Mouse (Mus musculus) forebrain, embryonic 12.5 days (tissue): ENCODE data around the gene Crocc. TPM values are rescaled to one million over a fixed set of nuclear protein-coding genes. Genes with fewer than 3 reads are reported as not detected.

Source experiments
- ATAC-seq: fragments of 200-750 bp; cut with Nextera tagmentation; 2 replicates; pipeline ENCODE4 v1.8.0; 2017; ENCODE audit warnings: moderate TSS enrichment; ENCODE audit not compliant: low FRiP score
- H3K27ac ChIP-seq: fragments of 300-500 bp; sonication (generic); 2 replicates; pipeline ENCODE4 v1.5.1; 2016; ENCODE audit warnings: mild to moderate bottlenecking
- H3K27me3 ChIP-seq: fragments of 300-500 bp; sonication (generic); 2 replicates; pipeline ENCODE4 v1.6.1; 2016; ENCODE audit warnings: mild to moderate bottlenecking
- H3K36me3 ChIP-seq: fragments of 300-500 bp; sonication (generic); replicated peaks from 2 replicates; pipeline ENCODE4 v1.6.1; 2016; ENCODE audit warnings: mild to moderate bottlenecking
- H3K4me1 ChIP-seq: fragments of 300-500 bp; sonication (generic); 2 replicates; pipeline ENCODE4 v1.6.1; 2016
- H3K4me2 ChIP-seq: fragments of 300-500 bp; sonication (generic); 2 replicates; pipeline ENCODE4 v1.6.1; 2016; ENCODE audit warnings: mild to moderate bottlenecking, moderate library complexity
- H3K4me3 ChIP-seq: fragments of 300-500 bp; sonication (generic); replicated peaks from 2 replicates; pipeline ENCODE4 v1.5.1; 2016; ENCODE audit warnings: mild to moderate bottlenecking
- H3K9ac ChIP-seq: fragments of 300-500 bp; sonication (generic); 2 replicates; pipeline ENCODE4 v1.6.1; 2016; ENCODE audit warnings: mild to moderate bottlenecking
- H3K9me3 ChIP-seq: fragments of 300-500 bp; sonication (generic); 2 replicates; pipeline ENCODE4 v1.6.1; 2016
- WGBS: fragments of 180-500 bp; shearing (Covaris S2); methylation state at CpG from one replicate; pipeline ENCODE4 v1.1.7; 2016; 5-methylcytosine and 5-hydroxymethylcytosine counted together
- polyA plus RNA-seq: library from polyadenylated mRNA; unstranded; fragments of >200 nt; fragmentation: Nextera tagmentation; extraction: Ambion mirVana; gene quantifications from 2 replicates; pipeline ENCODE4 v1.2.1, GENCODE M21; 2016

The Crocc gene
- polyA plus RNA-seq, 1 experiment from 2014 or later, result 17.4 TPM

DNA sequence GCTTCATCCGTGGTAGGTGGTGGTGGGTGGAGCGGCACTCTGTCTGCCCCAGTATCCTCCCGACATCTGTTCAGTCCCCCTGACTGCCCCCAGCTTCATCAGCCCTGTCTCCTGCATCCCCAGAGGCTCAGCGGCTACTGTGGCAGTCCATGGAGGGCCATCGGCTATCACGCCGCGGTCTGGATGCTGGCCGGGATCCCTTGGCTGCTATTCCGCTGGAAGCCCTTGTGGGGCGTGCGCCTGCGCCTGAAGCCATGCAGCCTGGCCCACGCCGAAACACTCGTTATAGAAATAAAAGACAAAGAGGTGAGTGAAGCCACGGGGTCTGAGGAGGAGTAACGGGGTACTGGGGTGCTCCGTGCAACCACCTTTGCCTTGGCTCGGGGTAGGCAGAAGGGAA is 68.1 kb downstream of the Crocc start:
- no peaks in the 10 kb centered on the region for H3K9me3 ChIP-seq
- no peak overlapping the region for H3K27ac ChIP-seq
- peaks cover 25% of the 10 kb centered on the region for H3K4me1 ChIP-seq
- H3K4me3 ChIP-seq, result no peak overlapping the region
- H3K9ac ChIP-seq, result no peak overlapping the region
- H3K4me2 ChIP-seq, result no peak overlapping the region
- peaks cover 53% of the 10 kb centered on the region for H3K36me3 ChIP-seq
- 87% methylated on average over 20 of the region's 20 CpGs for WGBS
- H3K27me3 ChIP-seq, result no peaks in the 10 kb centered on the region
- ATAC-seq, result no peak

GRCm38 (mm10) chr4:140989447-140989846 is 70.9 kb downstream of the Crocc start:
- Histone ChIP-seq H3K9ac (0 out of 2 replicates have a peak overlapping the region, but pooled peaks have one; percentile 7), H3K4me1 (peaks cover 33% of the 10 kb centered on the region), H3K27ac (no peak overlapping the region), H3K36me3 (peaks cover 25% of the 10 kb centered on the region), H3K4me3 (no peak overlapping the region), H3K27me3 (0 out of 2 replicates have a peak, but pooled peaks cover 3% of the 10 kb centered on the region), H3K9me3 (no peaks in the 10 kb centered on the region), H3K4me2 (no peak overlapping the region)
- WGBS, result 93% methylated on average over 14 of the region's 14 CpGs
- no peak for ATAC-seq

GRCm38 (mm10) chr4:140988706-140989290 is 71.6 kb downstream of the Crocc start:
- no peak overlapping the region for H3K4me3 ChIP-seq
- H3K4me1 ChIP-seq, result peaks cover 33% of the 10 kb centered on the region
- 0 out of 2 replicates have a peak, but pooled peaks cover 3% of the 10 kb centered on the region for H3K27me3 ChIP-seq
- H3K27ac ChIP-seq, result 0 out of 2 replicates have a peak overlapping the region, but pooled peaks have one; percentile 10
- no peak overlapping the region for H3K4me2 ChIP-seq
- no peak for ATAC-seq
- H3K9ac ChIP-seq, result 0 out of 2 replicates have a peak overlapping the region, but pooled peaks have one; percentile 7
- WGBS, result 68% methylated on average over 7 of the region's 7 CpGs
- H3K9me3 ChIP-seq, result no peaks in the 10 kb centered on the region
- H3K36me3 ChIP-seq, result peaks cover 19% of the 10 kb centered on the region

GRCm38 (mm10) chr4:140987476-140987875 is 72.9 kb downstream of the Crocc start:
- no peak for ATAC-seq
- Histone ChIP-seq H3K27ac (no peak overlapping the region), H3K4me2 (peak overlapping the region; percentile 84), H3K9me3 (no peaks in the 10 kb centered on the region), H3K4me3 (peak overlapping the region; percentile 92), H3K4me1 (peaks cover 43% of the 10 kb centered on the region), H3K36me3 (peaks cover 7% of the 10 kb centered on the region), H3K27me3 (0 out of 2 replicates have a peak, but pooled peaks cover 3% of the 10 kb centered on the region), H3K9ac (peak overlapping the region; percentile 96)
- WGBS, result 40% methylated on average over 7 of the region's 7 CpGs

GRCm38 (mm10) chr4:140986711-140987395 is 73.5 kb downstream of the Crocc start, which contains the start of gene Atp13a2:
Gene Atp13a2 (plus strand): TSS chr4:140986873.
- Histone ChIP-seq H3K27me3 (0 out of 2 replicates have a peak, but pooled peaks cover 3% of the 10 kb centered on the region), H3K4me1 (peaks cover 43% of the 10 kb centered on the region), H3K9me3 (no peaks in the 10 kb centered on the region), H3K4me2 (peak within 1 kb of the TSS; percentile 84), H3K36me3 (peaks cover 1% of the 10 kb centered on the region; the same call in 1 of the 2 replicates), H3K9ac (peak within 1 kb of the TSS; percentile 96), H3K27ac (peak within 1 kb of the TSS; percentile 65), H3K4me3 (peak within 1 kb of the TSS; percentile 92)
- peak; percentile 94 for ATAC-seq
- WGBS, result under 1% methylated on average over 58 of the region's 58 CpGs

- Histone ChIP-seq H3K4me1 (peaks cover 43% of the 10 kb centered on the region), H3K9me3 (0 out of 2 replicates have a peak, but pooled peaks cover 3% of the 10 kb centered on the region), H3K27ac (peak overlapping the region; percentile 65), H3K9ac (peak overlapping the region; percentile 96), H3K27me3 (0 out of 2 replicates have a peak, but pooled peaks cover 3% of the 10 kb centered on the region), H3K36me3 (no peaks in the 10 kb centered on the region), H3K4me2 (peak overlapping the region; percentile 84), H3K4me3 (peak overlapping the region; percentile 92)
- WGBS, result 29% methylated on average over 15 of the region's 15 CpGs
- peak; percentile 34 for ATAC-seq
These were observed 74.2 kb downstream of the Crocc start for GRCm38 (mm10) chr4:140986024-140986710.

DNA sequence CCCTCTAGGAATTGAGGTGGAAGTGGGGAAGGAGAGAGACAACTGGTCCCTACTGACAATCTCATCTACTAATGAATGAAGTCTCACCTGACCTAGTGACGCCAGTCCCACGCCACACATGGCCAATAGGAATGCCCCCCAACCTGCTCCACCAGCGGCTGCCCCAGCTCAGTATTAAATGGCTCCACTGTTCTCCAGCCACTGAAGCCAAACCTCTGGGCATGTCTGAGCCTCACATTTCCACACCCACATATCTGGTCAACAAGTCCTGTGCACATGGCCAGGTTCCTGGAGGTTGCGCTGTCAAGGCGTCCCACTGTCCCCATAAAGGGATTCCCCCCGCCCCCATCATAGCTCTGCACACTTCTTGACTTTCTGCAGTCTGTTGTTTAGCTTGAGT is 75.8 kb downstream of the Crocc start:
- Histone ChIP-seq H3K36me3 (peaks cover 13% of the 10 kb centered on the region), H3K4me1 (peaks cover 41% of the 10 kb centered on the region), H3K4me2 (no peak overlapping the region), H3K4me3 (no peak overlapping the region), H3K27ac (no peak overlapping the region), H3K27me3 (0 out of 2 replicates have a peak, but pooled peaks cover 3% of the 10 kb centered on the region), H3K9me3 (0 out of 2 replicates have a peak, but pooled peaks cover 3% of the 10 kb centered on the region), H3K9ac (no peak overlapping the region)
- no peak for ATAC-seq
- 85% methylated on average over 6 of the region's 6 CpGs for WGBS

DNA sequence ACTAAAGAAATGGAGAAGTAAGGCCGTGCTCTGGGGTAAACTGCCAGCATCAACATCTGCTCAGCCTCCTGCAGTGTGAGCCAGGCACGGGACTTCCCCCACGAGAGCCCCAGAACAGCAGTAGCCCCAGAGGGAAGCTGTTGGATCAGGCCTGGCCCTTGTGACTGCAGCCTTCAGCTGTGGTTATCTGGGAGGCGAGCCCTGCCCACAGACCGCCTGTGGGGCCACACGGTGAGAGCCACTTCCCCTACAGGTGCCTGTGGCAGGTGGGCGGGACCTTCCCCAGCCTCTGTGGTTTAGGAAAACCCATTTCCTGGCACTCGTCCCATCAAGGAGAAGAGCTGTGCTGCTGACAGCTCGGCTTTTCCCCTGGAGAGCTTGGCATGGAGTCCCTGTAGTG is 76.9 kb downstream of the Crocc start:
- H3K4me1 ChIP-seq, result peaks cover 30% of the 10 kb centered on the region
- no peak overlapping the region for H3K4me2 ChIP-seq
- peak overlapping the region; percentile 21; the same call in 1 of the 2 replicates for H3K9ac ChIP-seq
- ATAC-seq, result no peak
- H3K4me3 ChIP-seq, result no peak overlapping the region
- WGBS, result 23% methylated on average over 9 of the region's 9 CpGs
- 0 out of 2 replicates have a peak, but pooled peaks cover 3% of the 10 kb centered on the region for H3K9me3 ChIP-seq
- peaks cover 24% of the 10 kb centered on the region for H3K36me3 ChIP-seq
- 0 out of 2 replicates have a peak, but pooled peaks cover 3% of the 10 kb centered on the region for H3K27me3 ChIP-seq
- peak overlapping the region; percentile 53; the same call in 1 of the 2 replicates for H3K27ac ChIP-seq

DNA sequence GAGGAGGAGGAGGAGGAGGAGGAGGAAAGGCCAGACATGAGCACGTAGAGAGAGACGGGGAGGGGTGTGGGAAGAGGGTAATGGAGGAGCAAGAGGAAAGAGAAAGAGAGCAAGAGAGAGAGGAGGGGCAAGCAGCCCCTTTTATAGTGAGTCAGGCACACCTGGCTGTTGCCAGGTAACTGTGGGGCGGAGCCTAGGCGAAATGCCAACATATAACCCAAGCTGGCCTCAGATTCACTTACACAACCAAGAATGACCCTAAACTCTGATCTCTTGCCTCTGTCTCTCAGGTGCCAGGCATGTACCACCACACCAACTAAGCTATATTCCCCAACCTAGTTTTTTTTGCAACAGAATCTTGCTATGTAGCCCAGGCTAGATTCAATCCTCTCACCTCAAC is 77.5 kb downstream of the Crocc start:
- H3K36me3 ChIP-seq, result peaks cover 31% of the 10 kb centered on the region
- no peak overlapping the region for H3K4me2 ChIP-seq
- H3K9ac ChIP-seq, result no peak overlapping the region
- peaks cover 24% of the 10 kb centered on the region for H3K4me1 ChIP-seq
- 73% methylated on average over 4 of the region's 4 CpGs for WGBS
- 0 out of 2 replicates have a peak overlapping the region, but pooled peaks have one; percentile 53 for H3K27ac ChIP-seq
- no peak for ATAC-seq
- H3K9me3 ChIP-seq, result 0 out of 2 replicates have a peak, but pooled peaks cover 3% of the 10 kb centered on the region
- H3K4me3 ChIP-seq, result no peak overlapping the region
- H3K27me3 ChIP-seq, result 0 out of 2 replicates have a peak, but pooled peaks cover 3% of the 10 kb centered on the region

DNA sequence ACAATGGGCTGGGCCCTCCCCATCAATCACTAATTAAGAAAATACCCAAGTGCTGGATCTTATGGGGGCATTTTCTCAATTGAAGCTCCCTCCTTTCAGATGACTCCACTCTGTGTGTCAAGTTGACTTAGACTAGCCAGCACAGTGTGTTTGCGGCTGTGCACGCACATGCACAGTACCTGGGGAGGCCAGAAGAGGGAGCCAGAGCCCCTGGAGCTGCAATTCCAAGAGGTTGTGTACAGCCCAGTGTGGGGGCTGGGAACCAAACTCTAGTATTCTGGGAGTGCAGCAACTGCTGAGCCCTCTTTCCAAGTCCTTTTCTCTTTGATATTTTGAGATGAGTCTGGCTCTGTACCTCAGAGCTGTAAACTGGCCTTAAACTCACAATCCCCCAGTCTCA is 78.7 kb downstream of the Crocc start:
- H3K27me3 ChIP-seq, result 0 out of 2 replicates have a peak, but pooled peaks cover 3% of the 10 kb centered on the region
- 86% methylated on average over 2 of the region's 2 CpGs for WGBS
- peaks cover 16% of the 10 kb centered on the region for H3K4me1 ChIP-seq
- H3K27ac ChIP-seq, result no peak overlapping the region
- H3K36me3 ChIP-seq, result peaks cover 43% of the 10 kb centered on the region
- 0 out of 2 replicates have a peak, but pooled peaks cover 3% of the 10 kb centered on the region for H3K9me3 ChIP-seq
- no peak overlapping the region for H3K4me3 ChIP-seq
- no peak overlapping the region for H3K4me2 ChIP-seq
- no peak overlapping the region for H3K9ac ChIP-seq
- ATAC-seq, result no peak

DNA sequence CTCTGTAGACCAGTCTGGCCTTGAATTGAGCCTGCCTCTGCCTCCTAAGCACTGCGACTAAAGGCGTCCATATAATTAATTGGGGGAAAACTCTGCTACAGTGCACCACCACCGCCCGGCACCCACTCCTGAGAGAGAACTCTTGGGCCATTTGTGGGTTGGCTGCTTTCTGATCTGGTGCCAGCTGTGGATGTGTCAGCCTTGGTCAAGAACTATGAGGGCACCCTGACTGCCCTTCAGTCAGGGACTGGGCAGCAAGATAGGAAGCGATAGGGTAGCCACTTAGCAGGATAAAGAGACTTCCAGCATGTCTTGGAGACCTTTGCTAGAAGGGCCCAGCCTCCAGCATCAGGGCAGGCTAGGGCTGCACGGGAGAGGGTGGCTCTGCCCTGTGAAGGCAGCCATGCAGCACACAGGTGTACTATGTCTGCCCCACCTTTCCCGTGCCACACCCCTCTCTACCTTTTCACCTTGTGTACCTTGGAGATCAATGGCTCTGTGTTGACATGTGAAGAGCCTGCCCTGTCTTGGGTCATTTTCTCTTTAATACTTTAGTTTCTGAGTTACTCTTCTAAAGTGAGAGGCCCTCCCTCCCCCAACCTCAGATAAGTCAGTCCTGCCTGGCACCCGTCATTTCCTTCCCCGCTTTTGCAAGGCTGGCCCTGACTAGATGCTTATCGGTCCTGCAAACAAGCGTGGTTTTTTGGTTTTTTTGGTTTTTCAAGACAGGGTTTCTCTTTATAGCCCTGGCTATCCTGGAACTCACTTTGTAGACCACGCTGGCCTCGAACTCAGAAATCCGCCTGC is 82.3 kb downstream of the Crocc start:
- 94% methylated on average over 14 of the region's 14 CpGs for WGBS
- no peak for ATAC-seq
- no peaks in the 10 kb centered on the region for H3K27me3 ChIP-seq
- no peak overlapping the region for H3K4me2 ChIP-seq
- H3K9ac ChIP-seq, result no peak overlapping the region
- no peak overlapping the region for H3K27ac ChIP-seq
- H3K4me1 ChIP-seq, result peaks cover 4% of the 10 kb centered on the region; the same call in 1 of the 2 replicates
- H3K9me3 ChIP-seq, result 0 out of 2 replicates have a peak, but pooled peaks cover 3% of the 10 kb centered on the region
- peaks cover 78% of the 10 kb centered on the region for H3K36me3 ChIP-seq
- no peak overlapping the region for H3K4me3 ChIP-seq
